Mouse (Mus musculus) limb, embryonic 12.5 days (tissue): ENCODE measurements around the gene Gna12. TPM values are rescaled to one million over a fixed set of nuclear protein-coding genes. Genes with fewer than 3 reads are reported as not detected.

Experiments
- ATAC-seq: fragments of 200-750 bp; cut with Nextera tagmentation; 2 replicates; pipeline ENCODE4 v1.8.0; 2017; ENCODE audit warnings: low read depth, moderate TSS enrichment; ENCODE audit not compliant: insufficient number of reproducible peaks, insufficient read depth, low FRiP score, low TSS enrichment
- H3K27ac ChIP-seq: fragments of 300-500 bp; sonication (generic); 2 replicates; pipeline ENCODE4 v1.5.1; 2016; ENCODE audit warnings: mild to moderate bottlenecking, moderate library complexity
- H3K27me3 ChIP-seq: fragments of 300-500 bp; sonication (generic); 2 replicates; pipeline ENCODE4 v1.6.1; 2016; ENCODE audit warnings: mild to moderate bottlenecking, moderate library complexity
- H3K36me3 ChIP-seq: fragments of 300-500 bp; sonication (generic); 2 replicates; pipeline ENCODE4 v1.6.1; 2016; ENCODE audit warnings: mild to moderate bottlenecking, moderate library complexity
- H3K4me1 ChIP-seq: fragments of 300-500 bp; sonication (generic); replicated peaks from 2 replicates; pipeline ENCODE4 v1.6.1; 2016
- H3K4me2 ChIP-seq: fragments of 300-500 bp; sonication (generic); 2 replicates; pipeline ENCODE4 v1.6.1; 2016; ENCODE audit warnings: mild to moderate bottlenecking, moderate library complexity
- H3K4me3 ChIP-seq: fragments of 300-500 bp; sonication (generic); replicated peaks from 2 replicates; pipeline ENCODE4 v1.5.1; 2016; ENCODE audit warnings: mild to moderate bottlenecking
- H3K9ac ChIP-seq: fragments of 300-500 bp; sonication (generic); replicated peaks from 2 replicates; pipeline ENCODE4 v1.6.1; 2016; ENCODE audit warnings: mild to moderate bottlenecking, moderate library complexity
- H3K9me3 ChIP-seq: fragments of 300-500 bp; sonication (generic); 2 replicates; pipeline ENCODE4 v1.6.1; 2016; ENCODE audit warnings: mild to moderate bottlenecking, moderate library complexity
- WGBS: fragments of 180-500 bp; shearing (Covaris S2); methylation state at CpG from one replicate; pipeline ENCODE4 v1.1.7; 2016; 5-methylcytosine and 5-hydroxymethylcytosine counted together
- polyA plus RNA-seq: library from polyadenylated mRNA; unstranded; fragments of >200 nt; fragmentation: Nextera tagmentation; extraction: Ambion mirVana; gene quantifications from 2 replicates; pipeline ENCODE4 v1.2.1, GENCODE M21; 2016

Gna12 gene
- polyA plus RNA-seq, 1 experiment from 2014 or later = 49.7 TPM

- WGBS = 95% methylated on average over 5 of the region's 5 CpGs
- Histone ChIP-seq H3K27ac (no peak overlapping the region), H3K9me3 (no peaks in the 10 kb centered on the region), H3K4me3 (no peak overlapping the region), H3K9ac (no peak overlapping the region), H3K4me1 (peaks cover 3% of the 10 kb centered on the region), H3K36me3 (peaks cover 79% of the 10 kb centered on the region), H3K27me3 (no peaks in the 10 kb centered on the region), H3K4me2 (no peak overlapping the region)
- no peak for ATAC-seq
These were observed 49.1 kb downstream of the Gna12 start for GRCm38 (mm10) chr5:140781122-140781521.

- Histone ChIP-seq H3K36me3 (peaks cover 60% of the 10 kb centered on the region), H3K4me1 (peaks cover 10% of the 10 kb centered on the region), H3K4me3 (no peak overlapping the region), H3K4me2 (no peak overlapping the region), H3K27me3 (no peaks in the 10 kb centered on the region), H3K9ac (no peak overlapping the region), H3K9me3 (no peaks in the 10 kb centered on the region), H3K27ac (0 out of 2 replicates have a peak overlapping the region, but pooled peaks have one; percentile 12)
- WGBS = 67% methylated on average over 9 of the region's 9 CpGs
- ATAC-seq = no peak
These were observed 53.3 kb downstream of the Gna12 start for GRCm38 (mm10) chr5:140776968-140777367.

- Histone ChIP-seq H3K36me3 (peaks cover 44% of the 10 kb centered on the region), H3K27me3 (no peaks in the 10 kb centered on the region), H3K9me3 (no peaks in the 10 kb centered on the region), H3K9ac (no peak overlapping the region), H3K4me2 (no peak overlapping the region), H3K27ac (no peak overlapping the region), H3K4me3 (no peak overlapping the region), H3K4me1 (peaks cover 21% of the 10 kb centered on the region)
- no peak for ATAC-seq
- 94% methylated on average over 4 of the region's 4 CpGs for WGBS
These were observed 55.1 kb downstream of the Gna12 start for GRCm38 (mm10) chr5:140775111-140775510.

- WGBS = 61% methylated on average over 7 of the region's 7 CpGs
- Histone ChIP-seq H3K4me1 (peaks cover 37% of the 10 kb centered on the region), H3K4me2 (no peak overlapping the region)
These were observed 58.1 kb downstream of the Gna12 start for GRCm38 (mm10) chr5:140772158-140772557.

GRCm38 (mm10) chr5:140771612-140772011 lies 58.6 kb downstream of the Gna12 start:
- Histone ChIP-seq H3K9ac (no peak overlapping the region), H3K27me3 (no peaks in the 10 kb centered on the region), H3K4me3 (no peak overlapping the region), H3K36me3 (peaks cover 20% of the 10 kb centered on the region; the same call in 1 of the 2 replicates), H3K4me1 (peaks cover 37% of the 10 kb centered on the region), H3K9me3 (no peaks in the 10 kb centered on the region), H3K27ac (peak overlapping the region; percentile 60), H3K4me2 (no peak overlapping the region)
- no peak for ATAC-seq
- 23% methylated on average over 6 of the region's 6 CpGs for WGBS

More at GRCm38 (mm10) chr5:140772158-140772557, 58.1 kb downstream of the Gna12 start:
- Histone ChIP-seq H3K36me3 (peaks cover 20% of the 10 kb centered on the region; the same call in 1 of the 2 replicates), H3K27me3 (no peaks in the 10 kb centered on the region), H3K4me3 (no peak overlapping the region), H3K9ac (no peak overlapping the region), H3K27ac (peak overlapping the region; percentile 60), H3K9me3 (no peaks in the 10 kb centered on the region)
- no peak for ATAC-seq

- Histone ChIP-seq H3K9me3 (no peaks in the 10 kb centered on the region), H3K27me3 (no peaks in the 10 kb centered on the region), H3K27ac (peak overlapping the region; percentile 76; the same call in 1 of the 2 replicates), H3K36me3 (peaks cover 10% of the 10 kb centered on the region; the same call in 1 of the 2 replicates), H3K4me1 (peaks cover 34% of the 10 kb centered on the region), H3K9ac (no peak overlapping the region), H3K4me2 (no peak overlapping the region), H3K4me3 (no peak overlapping the region)
- WGBS = 88% methylated on average over 5 of the region's 5 CpGs
- no peak for ATAC-seq
These were observed 61.9 kb downstream of the Gna12 start for GRCm38 (mm10) chr5:140768333-140768732.

- Histone ChIP-seq H3K27ac (peak overlapping the region; percentile 76), H3K9me3 (no peaks in the 10 kb centered on the region), H3K36me3 (peaks cover 7% of the 10 kb centered on the region; the same call in 1 of the 2 replicates), H3K9ac (no peak overlapping the region), H3K4me3 (no peak overlapping the region), H3K4me2 (no peak overlapping the region), H3K4me1 (peaks cover 34% of the 10 kb centered on the region), H3K27me3 (no peaks in the 10 kb centered on the region)
- 49% methylated on average over 9 of the region's 9 CpGs for WGBS
- no peak for ATAC-seq
These were observed 62.5 kb downstream of the Gna12 start for GRCm38 (mm10) chr5:140767704-140768141.

GRCm38 (mm10) chr5:140766566-140766965 lies 63.7 kb downstream of the Gna12 start:
- no peak overlapping the region for H3K27ac ChIP-seq
- 90% methylated on average over 4 of the region's 4 CpGs for WGBS

GRCm38 (mm10) chr5:140764921-140765613 lies 65.2 kb downstream of the Gna12 start:
- WGBS = 68% methylated on average over 6 of the region's 6 CpGs
- peaks cover 33% of the 10 kb centered on the region for H3K36me3 ChIP-seq
- H3K4me3 ChIP-seq = no peak overlapping the region
- 0 out of 2 replicates have a peak overlapping the region, but pooled peaks have one; percentile 29 for H3K27ac ChIP-seq
- H3K27me3 ChIP-seq = no peaks in the 10 kb centered on the region
- H3K9me3 ChIP-seq = no peaks in the 10 kb centered on the region
- no peak overlapping the region for H3K4me2 ChIP-seq
- peaks cover 19% of the 10 kb centered on the region for H3K4me1 ChIP-seq
- no peak for ATAC-seq
- H3K9ac ChIP-seq = no peak overlapping the region

More at GRCm38 (mm10) chr5:140766566-140766965, 63.7 kb downstream of the Gna12 start:
- Histone ChIP-seq H3K9me3 (no peaks in the 10 kb centered on the region), H3K9ac (no peak overlapping the region), H3K4me2 (no peak overlapping the region), H3K36me3 (peaks cover 19% of the 10 kb centered on the region), H3K27me3 (no peaks in the 10 kb centered on the region), H3K4me3 (no peak overlapping the region), H3K4me1 (peaks cover 25% of the 10 kb centered on the region)
- no peak for ATAC-seq

GRCm38 (mm10) chr5:140762540-140762939 lies 67.7 kb downstream of the Gna12 start:
- no peak overlapping the region for H3K4me2 ChIP-seq
- WGBS = 90% methylated on average over 4 of the region's 4 CpGs
- H3K9me3 ChIP-seq = no peaks in the 10 kb centered on the region
- no peak overlapping the region for H3K4me3 ChIP-seq
- no peak for ATAC-seq
- no peak overlapping the region for H3K27ac ChIP-seq
- no peak overlapping the region for H3K9ac ChIP-seq
- H3K27me3 ChIP-seq = no peaks in the 10 kb centered on the region
- peaks cover 53% of the 10 kb centered on the region for H3K36me3 ChIP-seq
- peaks cover 4% of the 10 kb centered on the region; the same call in 1 of the 2 replicates for H3K4me1 ChIP-seq

- no peak overlapping the region for H3K27ac ChIP-seq
- H3K4me1 ChIP-seq = peaks cover 11% of the 10 kb centered on the region
- no peak overlapping the region for H3K4me2 ChIP-seq
- no peak overlapping the region for H3K9ac ChIP-seq
- no peaks in the 10 kb centered on the region for H3K9me3 ChIP-seq
- no peak overlapping the region for H3K4me3 ChIP-seq
- H3K27me3 ChIP-seq = no peaks in the 10 kb centered on the region
- no peak for ATAC-seq
- peaks cover 55% of the 10 kb centered on the region for H3K36me3 ChIP-seq
- WGBS = 81% methylated on average over 8 of the region's 8 CpGs
These were observed 71.4 kb downstream of the Gna12 start for GRCm38 (mm10) chr5:140758864-140759263.
